Mouse (Mus musculus) spleen, adult 2 months (tissue): ENCODE measurements at regions not wholly inside any gene's neighbourhood (a gene's known extent, or its start where the extent isn't known, plus 50 kb on each side); places are given as distances from the start of the nearest gene placed in this dataset.

Experiments used
- DNase-seq, 2 experiments: peaks; one replicate each; pipeline versions ENCODE4 v3.0.0 to v3.0.0-alpha.2; 2012 to 2021; ENCODE audit warnings: low spot score in 2 of 2, low read depth in 1 of 2
- H3K27ac ChIP-seq: fragments of 200-500 bp; 2 replicates; pipeline ENCODE4 v1.5.1; 2012; ENCODE audit warnings: low read length, inconsistent platforms; ENCODE audit not compliant: insufficient read depth
- H3K27me3 ChIP-seq: fragments of 200-500 bp; 2 replicates; pipeline ENCODE4 v1.6.1; 2012; ENCODE audit warnings: mild to moderate bottlenecking, moderate library complexity, low read length, inconsistent platforms; ENCODE audit not compliant: control insufficient read depth, insufficient read depth
- H3K36me3 ChIP-seq: fragments of 200-500 bp; 2 replicates; pipeline ENCODE4 v1.6.1; 2012; ENCODE audit warnings: mild to moderate bottlenecking, low read length, inconsistent platforms; ENCODE audit not compliant: control insufficient read depth, insufficient read depth
- H3K4me1 ChIP-seq: fragments of 200-500 bp; 2 replicates; pipeline ENCODE4 v1.6.1; 2011; ENCODE audit warnings: inconsistent platforms; ENCODE audit not compliant: control insufficient read depth, insufficient read depth, insufficient read length
- H3K4me3 ChIP-seq: fragments of 200-500 bp; 2 replicates; pipeline ENCODE4 v1.5.1; 2011; ENCODE audit warnings: mild to moderate bottlenecking, inconsistent platforms; ENCODE audit not compliant: insufficient read depth, insufficient read length; ENCODE audit errors: extremely low read depth
- CTCF ChIP-seq: fragments of 200-500 bp; IDR thresholded peaks from 2 replicates; pipeline ENCODE4 v1.5.1; 2011; ENCODE audit warnings: mild to moderate bottlenecking, inconsistent platforms; ENCODE audit not compliant: insufficient read depth, insufficient read length, insufficient replicate concordance; ENCODE audit errors: extremely low read depth
- POLR2A ChIP-seq: fragments of 200-500 bp; IDR thresholded peaks from 2 replicates; pipeline ENCODE4 v1.6.1; 2011; ENCODE audit warnings: low read depth, low read length, inconsistent platforms
- WGBS: fragments of 180-500 bp; shearing (Covaris S2); methylation state at CpG from one replicate; pipeline ENCODE4 v1.1.7; 2018; 5-methylcytosine and 5-hydroxymethylcytosine counted together

DNA sequence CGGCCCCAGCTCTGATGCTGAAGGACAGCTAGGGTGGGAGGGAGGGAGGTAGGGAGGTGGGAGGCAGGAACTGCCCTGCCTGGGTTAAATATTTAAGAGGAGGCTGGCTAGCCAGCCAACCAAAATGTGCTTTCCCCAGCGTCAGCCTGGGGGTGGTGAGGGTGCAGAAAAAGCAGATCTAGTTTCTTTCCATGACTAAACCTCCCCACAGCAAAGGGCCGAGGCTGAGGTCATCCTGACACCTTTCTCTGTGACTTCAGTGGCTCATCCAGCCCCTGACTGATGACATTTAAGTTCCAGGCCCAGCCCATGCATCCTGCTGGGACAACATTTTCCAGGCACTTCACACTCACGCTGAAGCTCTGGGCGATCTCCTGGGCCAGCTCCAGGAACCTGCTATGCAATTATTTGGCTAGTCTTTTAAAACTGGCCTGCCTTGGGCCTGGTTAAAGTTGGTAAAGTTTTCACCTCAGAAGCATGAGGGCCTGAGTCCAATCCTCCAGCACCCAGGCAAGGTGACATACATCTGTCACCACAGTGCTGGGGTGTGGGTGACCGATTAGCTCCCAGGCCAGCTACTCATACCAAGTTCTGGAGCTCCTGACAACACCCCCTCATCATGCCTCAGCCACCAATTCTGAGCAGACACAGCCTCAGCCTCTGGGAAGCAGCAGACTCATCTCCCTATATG is 243.8 kb upstream of the Sulf2 start:
- Histone ChIP-seq H3K4me1 (peaks cover 32% of the 10 kb centered on the region), H3K36me3 (no peaks in the 10 kb centered on the region), H3K27ac (peak overlapping the region; percentile 16; the same call in 1 of the 2 replicates), H3K27me3 (no peaks in the 10 kb centered on the region), H3K4me3 (no peak overlapping the region)
- DNase-seq, result peak in 1 of 2 experiments; percentile 33
- no peak for TF ChIP-seq POLR2A
- TF ChIP-seq CTCF, result no peak
- WGBS, result 52% methylated on average over 6 of the region's 6 CpGs

DNA sequence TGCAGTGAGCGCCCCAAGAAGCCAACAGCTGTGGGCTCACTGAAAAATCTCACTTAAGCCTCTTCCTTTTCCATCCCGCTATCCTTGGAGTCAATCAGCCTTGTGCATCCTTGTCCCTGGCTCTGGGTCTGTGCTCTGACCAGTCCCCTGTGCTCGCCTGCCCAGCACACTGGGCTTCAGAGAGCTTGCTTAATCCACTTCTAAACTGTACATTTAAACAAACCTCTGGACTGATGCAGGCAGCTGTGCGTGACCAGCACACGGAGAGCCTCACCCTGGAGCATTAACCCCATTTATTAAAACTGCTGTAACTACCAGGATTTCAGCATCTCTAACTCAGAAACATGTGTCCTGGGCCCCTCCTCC is 243.3 kb upstream of the Sulf2 start:
- H3K27me3 ChIP-seq, result no peaks in the 10 kb centered on the region
- no peak for DNase-seq
- WGBS, result 75% methylated on average over 5 of the region's 5 CpGs
- TF ChIP-seq CTCF (no peak), POLR2A (no peak)
- H3K27ac ChIP-seq, result no peak overlapping the region
- H3K4me1 ChIP-seq, result peaks cover 35% of the 10 kb centered on the region
- no peak overlapping the region for H3K4me3 ChIP-seq
- no peaks in the 10 kb centered on the region for H3K36me3 ChIP-seq

DNA sequence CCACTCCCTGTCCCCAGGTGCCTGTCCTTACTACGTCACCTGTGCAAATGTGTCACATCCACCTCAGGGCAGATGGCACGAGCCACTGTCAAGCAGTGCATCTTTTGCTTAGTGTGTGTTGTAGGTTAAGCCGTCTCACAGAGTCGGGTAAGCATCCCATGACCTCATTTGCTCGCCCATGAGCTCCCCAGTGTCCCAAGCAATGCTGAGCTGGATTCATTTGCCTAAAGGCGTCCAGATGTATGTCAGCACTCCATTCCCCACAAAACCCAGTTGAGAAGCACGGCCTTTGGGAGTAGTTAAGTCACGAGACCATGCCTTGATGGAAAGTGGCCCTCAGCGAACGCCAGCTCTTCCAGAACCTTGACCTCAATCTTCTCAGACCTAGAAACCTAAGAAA is 242.7 kb upstream of the Sulf2 start:
- no peak overlapping the region for H3K4me3 ChIP-seq
- H3K36me3 ChIP-seq, result no peaks in the 10 kb centered on the region
- H3K27me3 ChIP-seq, result no peaks in the 10 kb centered on the region
- H3K4me1 ChIP-seq, result peaks cover 35% of the 10 kb centered on the region
- no peak for TF ChIP-seq CTCF
- TF ChIP-seq POLR2A, result no peak
- WGBS, result 88% methylated on average over 10 of the region's 10 CpGs
- DNase-seq, result no peak
- no peak overlapping the region for H3K27ac ChIP-seq

DNA sequence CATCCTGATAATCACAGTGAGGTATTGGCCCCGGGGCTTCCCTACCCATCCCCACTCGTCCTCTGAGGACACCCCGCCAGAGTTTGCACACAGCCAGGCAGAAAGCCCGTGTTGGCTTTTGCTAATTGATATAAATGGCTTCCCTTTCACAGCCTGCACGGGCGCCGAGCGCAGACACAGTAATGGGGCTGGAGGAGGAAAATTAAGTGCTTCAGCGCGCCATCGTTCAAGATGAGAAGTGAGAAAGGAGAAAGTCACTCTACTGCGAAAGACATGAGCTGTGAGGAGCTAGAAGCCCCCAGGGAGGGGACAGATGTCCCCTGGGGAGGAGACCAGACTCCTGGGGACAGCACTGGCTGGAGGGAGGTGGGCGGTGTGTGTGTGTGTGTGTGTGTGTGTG is 239.2 kb upstream of the Sulf2 start:
- H3K4me3 ChIP-seq, result no peak overlapping the region
- no peak overlapping the region for H3K27ac ChIP-seq
- H3K36me3 ChIP-seq, result no peaks in the 10 kb centered on the region
- peaks cover 21% of the 10 kb centered on the region; the same call in 1 of the 2 replicates for H3K4me1 ChIP-seq
- no peaks in the 10 kb centered on the region for H3K27me3 ChIP-seq
- DNase-seq, result peak; percentile 19 to 44
- TF ChIP-seq POLR2A, result no peak
- TF ChIP-seq CTCF, result no peak
- WGBS, result 50% methylated on average over 13 of the region's 13 CpGs

DNA sequence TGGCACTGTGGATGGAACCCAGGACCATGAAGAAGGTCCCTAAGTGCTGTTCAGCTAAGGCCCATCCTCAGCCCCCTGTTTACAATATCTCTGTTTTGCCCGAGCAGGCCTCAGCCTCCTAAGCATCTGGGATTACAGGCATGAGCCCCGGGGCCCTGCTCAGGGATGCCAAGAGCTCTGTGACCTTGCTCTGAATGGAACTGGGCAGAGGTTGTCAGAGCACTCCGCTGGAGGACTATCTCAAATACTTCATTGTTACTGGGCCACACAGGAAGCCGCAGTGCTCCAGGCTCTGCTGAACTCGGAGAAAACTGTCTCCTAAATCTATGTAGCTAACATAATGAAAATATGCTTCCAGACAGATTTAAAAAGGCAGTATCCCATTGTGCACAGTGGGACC is 235.7 kb upstream of the Sulf2 start:
- no peak for DNase-seq

DNA sequence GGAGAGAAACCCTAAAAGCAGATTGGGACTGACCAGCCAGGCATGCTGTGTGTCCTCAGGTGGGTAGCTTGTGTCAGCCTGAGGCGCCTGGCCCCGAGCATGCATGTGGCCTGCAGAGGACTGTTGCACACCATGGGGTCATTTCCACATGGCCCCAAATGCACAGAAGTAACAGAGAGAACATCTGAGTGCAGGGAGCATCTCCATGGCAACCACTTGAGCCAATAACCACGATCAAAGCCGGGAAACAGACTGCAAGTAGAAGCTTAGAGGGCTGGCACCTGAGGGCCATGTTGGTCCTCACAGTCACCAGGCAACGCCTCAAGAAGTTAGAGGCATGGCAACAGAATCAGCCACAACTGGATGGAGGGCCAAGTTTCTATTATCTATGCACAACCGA is 232.6 kb upstream of the Sulf2 start:
- Histone ChIP-seq H3K27ac (no peak overlapping the region), H3K4me1 (no peaks in the 10 kb centered on the region), H3K36me3 (no peaks in the 10 kb centered on the region), H3K27me3 (no peaks in the 10 kb centered on the region), H3K4me3 (no peak overlapping the region)
- WGBS, result 85% methylated on average over 6 of the region's 6 CpGs
- no peak for DNase-seq
- TF ChIP-seq POLR2A, result no peak
- no peak for TF ChIP-seq CTCF

More for the DNA sequence above, 235.7 kb upstream of the Sulf2 start:
- Histone ChIP-seq H3K27ac (no peak overlapping the region), H3K36me3 (no peaks in the 10 kb centered on the region), H3K27me3 (no peaks in the 10 kb centered on the region), H3K4me3 (no peak overlapping the region), H3K4me1 (peaks cover 10% of the 10 kb centered on the region; the same call in 1 of the 2 replicates)
- 79% methylated on average over 5 of the region's 5 CpGs for WGBS
- no peak for TF ChIP-seq CTCF

DNA sequence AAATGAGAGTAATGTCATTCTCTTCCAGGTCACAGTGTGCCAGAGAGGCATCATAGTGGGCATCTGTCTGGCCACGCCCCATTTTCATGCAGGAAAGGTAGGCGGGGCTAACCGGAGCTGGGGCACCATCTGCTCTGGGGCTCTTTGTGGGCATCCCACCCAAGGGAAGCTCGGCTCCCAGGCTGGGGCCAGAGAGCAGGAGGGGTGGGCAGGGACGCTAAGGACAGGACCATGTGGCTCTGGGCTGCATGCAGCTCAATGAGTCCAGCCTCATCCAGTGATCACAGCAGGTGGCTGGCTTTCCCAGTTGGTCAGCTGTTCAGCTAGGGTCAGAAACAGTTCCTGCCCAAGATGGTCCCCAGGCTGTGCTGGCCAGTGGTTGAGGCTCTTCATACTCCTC is 231.4 kb upstream of the Sulf2 start:
- no peaks in the 10 kb centered on the region for H3K4me1 ChIP-seq
- no peak overlapping the region for H3K27ac ChIP-seq
- no peak for DNase-seq
- no peak overlapping the region for H3K4me3 ChIP-seq
- TF ChIP-seq CTCF, result no peak
- no peak for TF ChIP-seq POLR2A
- H3K36me3 ChIP-seq, result no peaks in the 10 kb centered on the region
- WGBS, result 60% methylated on average over 5 of the region's 5 CpGs
- H3K27me3 ChIP-seq, result no peaks in the 10 kb centered on the region
